Mouse (Mus musculus) testis, adult 2 months (tissue): Measurements from ENCODE around the gene Zbtb7a. TPM values are rescaled to one million over a fixed set of nuclear protein-coding genes. Genes with fewer than 3 reads are reported as not detected.

Source experiments
- H3K27ac ChIP-seq: fragments of 200-500 bp; 2 replicates; pipeline ENCODE4 v1.5.1; 2012; ENCODE audit warnings: low read depth, low read length; ENCODE audit not compliant: control insufficient read depth, insufficient read depth
- H3K27me3 ChIP-seq: fragments of 200-500 bp; 2 replicates; pipeline ENCODE4 v1.6.1; 2012; ENCODE audit warnings: mild to moderate bottlenecking, low read length, moderate library complexity; ENCODE audit not compliant: control insufficient read depth, insufficient read depth
- H3K36me3 ChIP-seq: fragments of 200-500 bp; 2 replicates; pipeline ENCODE4 v1.6.1; 2012; ENCODE audit warnings: mild to moderate bottlenecking, low read length; ENCODE audit not compliant: control insufficient read depth, insufficient read depth
- H3K4me1 ChIP-seq: fragments of 200-500 bp; 2 replicates; pipeline ENCODE4 v1.6.1; 2012; ENCODE audit warnings: low read length; ENCODE audit not compliant: control insufficient read depth, insufficient read depth
- H3K4me3 ChIP-seq: fragments of 200-500 bp; 2 replicates; pipeline ENCODE4 v1.5.1; 2012; ENCODE audit warnings: low read depth, mild to moderate bottlenecking, low read length, moderate library complexity, mixed read lengths; ENCODE audit not compliant: control insufficient read depth
- CTCF ChIP-seq: fragments of 200-500 bp; IDR thresholded peaks from 2 replicates; pipeline ENCODE4 v1.5.1; 2012; ENCODE audit warnings: low read depth, mild to moderate bottlenecking, inconsistent platforms, low read length, moderate library complexity; ENCODE audit not compliant: control insufficient read depth, insufficient read depth, insufficient replicate concordance
- POLR2A ChIP-seq: fragments of 200-500 bp; IDR thresholded peaks from 2 replicates; pipeline ENCODE4 v1.6.1; 2012; ENCODE audit warnings: low read depth, mild to moderate bottlenecking, inconsistent platforms, low read length, moderate library complexity; ENCODE audit not compliant: control insufficient read depth
- polyA plus RNA-seq: library from polyadenylated mRNA; depleted of rRNA; stranded (reverse); fragments of >200 nt; gene quantifications from 2 replicates; pipeline ENCODE4 v1.2.3, GENCODE M21; 2012

Zbtb7a gene
- polyA plus RNA-seq, 1 experiment: 5.6 TPM

DNA sequence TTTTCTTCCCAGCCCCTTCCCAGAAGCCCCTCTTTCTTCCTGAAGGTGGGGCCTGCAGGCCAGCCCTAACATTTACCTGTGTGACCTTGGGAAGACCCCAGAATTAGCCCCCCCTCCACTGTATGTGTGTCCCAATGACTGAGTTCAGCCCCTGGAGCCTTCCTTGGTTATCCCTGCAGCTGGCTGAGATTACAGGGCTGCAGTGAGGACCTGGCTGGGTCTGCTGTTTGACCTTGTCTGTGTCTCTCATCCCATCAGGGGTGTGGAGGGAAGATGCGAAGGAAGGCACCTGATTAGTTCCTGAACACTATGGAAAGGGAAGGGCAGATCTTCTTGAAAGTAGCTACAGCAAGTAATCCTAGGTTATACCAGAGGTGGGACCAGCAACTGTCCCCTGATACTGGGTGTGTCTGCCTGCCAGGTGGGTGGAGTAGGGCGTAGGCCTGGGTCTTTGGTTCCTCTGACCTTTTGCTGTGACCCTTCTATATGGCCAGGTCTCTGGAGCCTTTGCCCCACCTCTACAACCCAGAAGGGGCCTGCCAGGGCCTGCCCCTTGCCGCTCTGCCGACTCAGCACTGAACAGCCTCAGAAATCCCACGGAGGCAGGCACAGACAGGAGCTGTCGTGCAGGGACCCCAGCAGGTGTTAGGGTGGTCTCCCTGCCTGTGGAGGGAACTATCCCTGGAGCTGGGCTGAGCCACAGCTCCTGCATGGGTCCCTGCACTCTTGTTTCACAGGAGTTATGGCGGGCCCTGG lies 6.6 kb downstream of the Zbtb7a start:
- Histone ChIP-seq H3K36me3 (no peaks in the 10 kb centered on the region), H3K27me3 (no peaks in the 10 kb centered on the region), H3K27ac (no peak overlapping the region), H3K4me3 (no peak overlapping the region), H3K4me1 (peaks cover 16% of the 10 kb centered on the region)
- TF ChIP-seq POLR2A (no peak), CTCF (no peak)

DNA sequence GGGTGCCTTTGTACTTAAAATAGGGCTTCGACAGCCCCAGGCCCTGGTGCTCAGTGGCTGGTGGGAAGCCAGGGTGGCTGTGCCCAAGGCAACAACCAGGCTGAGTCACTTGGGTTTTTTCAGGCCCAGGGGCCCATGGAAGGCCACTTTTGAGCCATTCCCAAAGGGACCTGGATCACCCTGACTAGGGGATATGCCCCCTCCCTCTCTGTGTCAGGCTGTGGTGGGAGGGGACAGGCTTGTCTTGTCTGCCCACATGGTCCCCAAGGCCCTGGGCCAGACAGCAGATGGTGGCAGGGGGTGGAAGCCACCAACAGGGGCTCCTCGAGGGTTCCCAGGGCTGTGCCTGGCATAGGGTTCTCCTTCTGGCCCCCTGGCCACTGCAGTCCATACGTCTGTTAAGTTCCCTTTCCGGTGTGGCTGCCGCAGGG lies 7.5 kb downstream of the Zbtb7a start:
- Histone ChIP-seq H3K27ac (no peak overlapping the region), H3K4me1 (peaks cover 16% of the 10 kb centered on the region), H3K4me3 (no peak overlapping the region), H3K27me3 (no peaks in the 10 kb centered on the region), H3K36me3 (no peaks in the 10 kb centered on the region)
- no peak for TF ChIP-seq CTCF
- no peak for TF ChIP-seq POLR2A

DNA sequence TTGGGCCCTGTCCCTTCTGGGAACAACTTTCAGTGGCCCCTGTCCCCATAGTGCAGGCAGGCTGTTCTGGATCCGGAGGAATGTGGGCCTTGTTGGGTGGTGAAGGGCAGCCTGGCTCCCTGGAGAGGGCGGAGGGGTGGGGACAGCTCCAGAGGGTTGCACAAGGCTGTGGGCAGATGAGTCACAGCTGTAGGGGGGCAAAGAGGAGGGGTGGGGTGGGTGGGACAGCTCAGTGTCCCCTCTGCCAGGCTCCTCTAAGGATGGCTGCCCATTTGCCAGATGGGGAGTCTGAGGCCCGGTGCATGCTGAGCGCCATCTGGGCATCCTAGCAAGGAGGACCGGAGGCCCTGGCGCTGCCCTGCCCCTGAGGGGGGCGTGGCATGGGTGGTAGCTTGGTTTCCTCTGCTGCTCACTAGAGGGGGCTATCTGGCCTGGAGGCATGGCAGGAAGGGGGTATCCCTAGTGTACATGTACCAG lies 8.2 kb downstream of the Zbtb7a start:
- TF ChIP-seq CTCF (no peak), POLR2A (no peak)
- H3K4me3 ChIP-seq: no peak overlapping the region
- no peaks in the 10 kb centered on the region for H3K27me3 ChIP-seq
- H3K36me3 ChIP-seq: no peaks in the 10 kb centered on the region
- H3K4me1 ChIP-seq: peaks cover 16% of the 10 kb centered on the region
- H3K27ac ChIP-seq: no peak overlapping the region

DNA sequence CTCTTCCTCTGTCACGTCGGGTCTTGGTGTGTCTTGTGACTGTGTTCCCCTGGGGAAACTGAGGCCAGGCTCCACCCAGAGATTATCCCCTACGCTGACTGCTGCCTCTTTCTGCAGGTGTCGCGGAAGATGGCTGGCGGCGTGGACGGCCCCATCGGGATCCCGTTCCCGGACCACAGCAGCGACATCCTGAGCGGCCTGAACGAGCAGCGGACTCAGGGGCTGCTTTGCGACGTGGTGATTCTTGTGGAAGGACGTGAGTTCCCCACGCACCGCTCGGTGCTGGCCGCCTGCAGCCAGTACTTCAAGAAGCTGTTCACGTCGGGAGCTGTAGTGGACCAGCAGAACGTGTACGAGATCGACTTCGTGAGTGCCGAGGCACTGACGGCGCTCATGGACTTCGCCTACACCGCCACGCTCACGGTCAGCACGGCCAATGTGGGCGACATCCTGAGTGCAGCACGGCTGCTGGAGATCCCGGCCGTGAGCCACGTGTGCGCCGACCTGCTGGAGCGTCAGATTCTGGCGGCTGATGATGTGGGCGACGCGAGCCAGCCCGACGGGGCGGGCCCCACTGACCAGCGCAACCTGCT lies 8.9 kb downstream of the Zbtb7a start:
- H3K36me3 ChIP-seq: no peaks in the 10 kb centered on the region

DNA sequence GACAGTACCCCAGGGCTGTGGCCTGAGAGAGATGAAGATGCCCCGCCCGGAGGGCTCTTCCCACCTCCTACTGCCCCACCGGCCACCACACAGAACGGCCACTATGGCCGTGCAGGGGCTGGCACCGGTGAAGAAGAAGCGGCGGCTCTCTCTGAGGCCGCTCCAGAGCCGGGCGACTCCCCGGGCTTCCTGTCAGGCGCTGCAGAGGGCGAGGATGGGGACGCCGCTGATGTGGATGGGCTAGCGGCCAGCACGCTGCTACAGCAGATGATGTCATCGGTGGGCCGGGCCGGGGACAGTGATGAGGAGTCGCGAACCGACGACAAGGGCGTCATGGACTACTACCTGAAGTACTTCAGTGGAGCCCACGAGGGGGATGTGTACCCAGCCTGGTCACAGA lies 9.6 kb downstream of the Zbtb7a start:
- Histone ChIP-seq H3K4me1 (peaks cover 7% of the 10 kb centered on the region; the same call in 1 of the 2 replicates), H3K36me3 (no peaks in the 10 kb centered on the region), H3K27ac (no peak overlapping the region), H3K27me3 (no peaks in the 10 kb centered on the region), H3K4me3 (no peak overlapping the region)
- TF ChIP-seq POLR2A (no peak), CTCF (no peak)

More for the DNA sequence above, 8.9 kb downstream of the Zbtb7a start:
- Histone ChIP-seq H3K27ac (no peak overlapping the region), H3K4me1 (peaks cover 12% of the 10 kb centered on the region), H3K4me3 (no peak overlapping the region), H3K27me3 (no peaks in the 10 kb centered on the region)
- no peak for TF ChIP-seq POLR2A
- no peak for TF ChIP-seq CTCF

DNA sequence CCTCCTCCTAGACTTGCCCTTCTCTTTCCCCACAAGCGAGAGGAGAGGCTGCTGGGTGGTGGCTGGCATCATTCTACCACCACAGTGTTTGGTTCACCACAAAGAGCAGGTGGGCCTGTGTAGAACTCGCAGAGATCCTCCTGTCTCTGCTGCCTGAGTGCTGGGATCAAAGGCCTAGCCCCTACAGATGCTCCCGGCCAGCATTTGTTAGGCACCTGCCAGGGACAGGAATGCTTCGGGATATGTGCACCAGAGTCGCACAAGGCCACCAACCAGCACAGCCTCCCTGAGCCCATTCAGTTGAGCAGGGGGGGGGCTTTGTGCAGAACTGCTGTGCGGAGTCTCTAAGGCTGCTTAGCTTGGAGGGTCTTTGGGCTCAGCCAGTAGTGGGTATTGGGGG lies 10.3 kb downstream of the Zbtb7a start:
- Histone ChIP-seq H3K4me3 (no peak overlapping the region), H3K27ac (no peak overlapping the region), H3K4me1 (peaks cover 11% of the 10 kb centered on the region), H3K27me3 (no peaks in the 10 kb centered on the region), H3K36me3 (no peaks in the 10 kb centered on the region)
- no peak for TF ChIP-seq CTCF
- no peak for TF ChIP-seq POLR2A

DNA sequence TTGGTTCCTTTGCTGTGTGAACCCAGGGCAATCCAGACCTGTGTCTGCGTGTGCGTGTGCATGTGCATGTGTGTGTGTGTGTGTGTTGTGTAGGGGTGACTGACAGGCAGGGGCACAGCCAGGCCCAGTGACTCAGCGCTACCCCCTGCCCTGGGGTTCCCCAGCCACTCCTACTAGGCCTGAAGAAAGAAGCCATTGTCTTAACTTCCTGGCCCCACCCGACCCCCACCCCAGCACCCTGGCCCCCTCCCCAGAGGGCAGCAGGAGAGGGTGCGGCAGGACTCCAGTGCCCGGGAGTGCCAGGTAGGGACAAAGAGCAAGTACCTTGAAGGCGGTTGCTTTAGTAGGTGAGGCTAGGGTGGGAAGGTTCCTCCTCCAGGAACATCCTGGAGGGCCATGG lies 10.8 kb downstream of the Zbtb7a start:
- H3K27me3 ChIP-seq: no peaks in the 10 kb centered on the region
- no peak overlapping the region for H3K4me3 ChIP-seq
- H3K27ac ChIP-seq: no peak overlapping the region
- no peaks in the 10 kb centered on the region for H3K36me3 ChIP-seq
- no peak for TF ChIP-seq POLR2A
- H3K4me1 ChIP-seq: peaks cover 13% of the 10 kb centered on the region

DNA sequence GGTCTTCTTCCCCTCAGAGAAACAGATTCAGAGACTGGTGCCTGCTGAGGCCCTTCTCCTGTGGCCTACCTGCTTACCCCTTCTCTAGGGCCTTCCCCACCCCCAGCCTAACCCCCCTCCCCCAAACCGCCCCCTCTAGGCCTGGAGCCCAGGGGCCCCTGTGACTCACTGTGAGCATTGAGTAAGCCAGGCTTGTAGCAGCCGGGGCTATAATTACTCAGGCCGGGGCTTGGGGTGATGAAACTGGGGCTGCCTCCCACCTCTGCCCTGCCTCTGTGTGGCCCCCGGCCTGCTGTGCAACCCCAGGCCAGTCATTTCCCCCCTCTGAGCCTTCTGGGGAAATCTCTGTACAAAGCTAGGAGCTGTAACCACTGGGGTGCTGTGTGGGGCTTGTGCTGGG lies 11.3 kb downstream of the Zbtb7a start:
- Histone ChIP-seq H3K4me1 (peaks cover 13% of the 10 kb centered on the region), H3K27ac (no peak overlapping the region)

More for the DNA sequence above, 11.3 kb downstream of the Zbtb7a start:
- Histone ChIP-seq H3K36me3 (no peaks in the 10 kb centered on the region), H3K4me3 (no peak overlapping the region), H3K27me3 (no peaks in the 10 kb centered on the region)
- no peak for TF ChIP-seq POLR2A
